Mouse (Mus musculus) ES-Bruce4 (cell line): Measurements from ENCODE around the gene Pdia3.

Experiments used
- CTCF ChIP-seq: IDR thresholded peaks from one replicate; pipeline ENCODE4 v1.8.1; 2011; ENCODE audit warnings: low read depth, low read length
- EP300 ChIP-seq: IDR thresholded peaks from 2 replicates; pipeline ENCODE4 v1.6.1; 2011; ENCODE audit warnings: low read depth, low read length; ENCODE audit not compliant: insufficient read depth
- POLR2A ChIP-seq: IDR thresholded peaks from one replicate; pipeline ENCODE4 v1.8.1; 2011; ENCODE audit warnings: low read length; ENCODE audit not compliant: insufficient read depth

- TF ChIP-seq CTCF (no peak), EP300 (no peak), POLR2A (no peak)
Observed at GRCm38 (mm10) chr2:121440834-121441605, 27.4 kb downstream of the Pdia3 start.
